Mouse (Mus musculus) embryo, embryonic 11 days (tissue): ENCODE results near the gene Ube2s.
"Not testable (repeated sequence)": the region's sequence is repeated elsewhere in the genome, so short reads cannot be mapped to it uniquely, and the experiment has no call there.

Source experiments
- DNase-seq: peaks from one replicate; pipeline ENCODE4 v3.0.0-alpha.2; 2015

The Ube2s gene

GRCm38 (mm10) chr7:4820925-4821324, 8.5 kb upstream of the Ube2s start:
- not testable (repeated sequence) for DNase-seq

GRCm38 (mm10) chr7:4816559-4816958, 4.2 kb upstream of the Ube2s start:
- no peak for DNase-seq

- no peak for DNase-seq
Measured at GRCm38 (mm10) chr7:4813105-4813791, 858 bp upstream of the Ube2s start.

GRCm38 (mm10) chr7:4811842-4812302, 518 bp downstream of the Ube2s start:
- DNase-seq, result peak; percentile 50

GRCm38 (mm10) chr7:4811131-4811530, 1.3 kb downstream of the Ube2s start:
- DNase-seq, result not testable (repeated sequence)

GRCm38 (mm10) chr7:4806716-4807115, 5.7 kb downstream of the Ube2s start:
- DNase-seq, result peak; percentile 54

- DNase-seq, result no peak
Measured at GRCm38 (mm10) chr7:4802247-4802646, 10.1 kb downstream of the Ube2s start.

- DNase-seq, result peak; percentile 44
Measured at GRCm38 (mm10) chr7:4795767-4796433, 16.5 kb downstream of the Ube2s start.

GRCm38 (mm10) chr7:4794631-4795168, 17.7 kb downstream of the Ube2s start:
- no peak for DNase-seq

- no peak for DNase-seq
Measured at GRCm38 (mm10) chr7:4793674-4794073, 18.7 kb downstream of the Ube2s start.

GRCm38 (mm10) chr7:4793248-4793647, 19.1 kb downstream of the Ube2s start:
- DNase-seq, result not testable (repeated sequence)

GRCm38 (mm10) chr7:4792278-4793212, 19.8 kb downstream of the Ube2s start, which contains the start of gene Rpl28:
Gene Rpl28, plus strand, starts transcription at chr7:4792874.
- DNase-seq, result peak; percentile 99

- no peak for DNase-seq
Measured at GRCm38 (mm10) chr7:4789436-4789935, 22.9 kb downstream of the Ube2s start, which contains the start of gene Tmem238. Gene Tmem238, minus strand, starts transcription at chr7:4789656.

GRCm38 (mm10) chr7:4788499-4789435, 23.6 kb downstream of the Ube2s start:
- peak; percentile 84 for DNase-seq

GRCm38 (mm10) chr7:4783667-4784268, 28.6 kb downstream of the Ube2s start:
- no peak for DNase-seq

GRCm38 (mm10) chr7:4782759-4783158, 29.6 kb downstream of the Ube2s start, which contains the start of the genes Il11 and Tmem190:
Gene Il11, minus strand, starts transcription at chr7:4782859.
Gene Tmem190, plus strand, starts transcription at chr7:4782937.
- no peak for DNase-seq

- no peak for DNase-seq
Measured at GRCm38 (mm10) chr7:4782130-4782529, 30.3 kb downstream of the Ube2s start.

GRCm38 (mm10) chr7:4779921-4780320, 32.5 kb downstream of the Ube2s start:
- no peak for DNase-seq

- DNase-seq, result no peak
Measured at GRCm38 (mm10) chr7:4777851-4778637, 34.3 kb downstream of the Ube2s start.
